Mouse (Mus musculus): ENCODE measurements at regions not wholly inside any gene's neighbourhood (a gene's known extent, or its start where the extent isn't known, plus 50 kb on each side); places are given as distances from the start of the nearest gene placed in this dataset.
"Not testable (repeated sequence)": the region's sequence is repeated elsewhere in the genome, so short reads cannot be mapped to it uniquely, and the experiment has no call there.

DNA sequence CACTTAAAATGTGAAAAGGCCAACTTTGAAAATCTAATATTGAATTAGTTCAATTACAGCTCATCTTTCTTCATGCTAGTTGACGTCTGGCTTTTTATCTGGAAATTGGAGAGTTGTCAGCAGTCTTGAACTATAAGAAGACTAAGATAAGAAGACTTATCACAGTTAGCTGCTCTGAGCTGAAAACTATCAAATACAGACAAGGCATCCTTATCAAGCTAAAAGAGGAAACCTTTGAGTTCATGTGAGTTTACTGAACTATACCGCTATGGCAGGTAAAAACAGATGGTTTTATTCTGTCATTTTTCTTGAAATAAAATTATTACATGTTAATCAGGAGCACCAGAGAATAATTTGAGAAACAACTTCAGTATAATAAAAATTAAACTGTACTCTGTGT lies 735.2 kb upstream of the Marcks start:
- in situ Hi-C loops (cut with MboI) = no loop called here

DNA sequence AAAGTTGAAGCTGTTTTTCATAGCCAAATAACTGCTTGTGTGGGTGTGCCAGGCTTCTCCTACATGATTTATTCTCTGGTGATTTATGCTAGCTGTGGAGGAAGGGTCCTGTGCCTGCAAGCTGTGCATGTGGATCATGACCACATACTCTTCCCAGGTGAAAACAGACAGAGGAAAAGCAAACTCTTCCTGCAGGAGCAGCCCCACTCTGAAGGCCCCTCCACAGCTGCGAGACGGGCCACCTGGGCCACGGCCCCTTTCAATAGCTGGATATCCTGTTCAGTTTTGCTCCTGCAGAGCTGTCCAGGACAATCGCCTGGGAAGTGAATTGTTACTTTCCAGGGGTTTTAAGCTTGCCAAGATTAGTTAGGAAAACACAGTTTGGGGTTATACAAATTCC lies 722.3 kb upstream of the Marcks start:
- in situ Hi-C loops (cut with MboI) = no loop called here

DNA sequence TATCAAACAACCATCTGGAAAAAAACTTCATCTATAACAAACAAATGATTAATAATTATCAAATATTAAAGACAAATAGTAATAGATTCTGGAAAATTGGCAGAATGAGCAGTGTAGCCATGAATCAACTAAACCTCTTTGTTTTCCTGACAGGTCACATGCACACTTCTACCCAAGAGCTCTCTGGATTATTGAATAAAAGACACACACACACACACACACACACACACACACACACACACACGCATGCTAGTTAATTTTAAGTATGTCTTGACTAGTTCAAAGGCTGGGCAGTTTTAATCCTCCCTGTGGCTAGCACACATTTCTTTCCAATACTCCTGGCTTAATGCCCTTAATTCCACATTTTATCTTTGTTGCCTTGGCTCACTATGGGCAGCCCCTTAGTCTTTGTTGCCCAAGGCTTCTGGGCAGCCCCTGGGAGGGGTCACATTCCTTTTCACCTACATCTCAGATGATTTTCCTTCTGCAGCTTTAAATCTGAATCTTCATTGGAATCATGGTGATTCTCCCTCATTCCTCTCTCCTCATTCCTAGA lies 710.6 kb upstream of the Marcks start:
- in situ Hi-C loops (cut with MboI) = no loop called here

DNA sequence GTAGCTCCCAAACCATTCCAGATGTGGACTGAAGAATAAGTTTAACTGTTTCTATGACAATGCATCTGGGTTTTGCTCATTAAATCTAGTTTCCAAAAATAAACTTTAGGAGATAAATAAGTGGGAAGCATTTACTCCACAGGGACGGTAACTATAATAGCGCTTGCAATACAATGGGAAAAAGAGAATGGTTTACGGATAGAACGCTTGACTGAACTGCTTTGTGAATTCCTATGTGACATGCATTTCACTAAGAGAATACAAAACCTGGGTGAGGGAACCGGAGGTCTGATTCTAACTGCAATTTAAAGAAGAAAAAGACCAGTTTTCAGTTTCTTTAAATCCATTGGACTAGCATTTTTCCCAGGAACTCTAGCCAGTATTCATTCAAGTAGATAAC lies 704.1 kb upstream of the Marcks start:
- in situ Hi-C loops (cut with MboI) = no loop called here

DNA sequence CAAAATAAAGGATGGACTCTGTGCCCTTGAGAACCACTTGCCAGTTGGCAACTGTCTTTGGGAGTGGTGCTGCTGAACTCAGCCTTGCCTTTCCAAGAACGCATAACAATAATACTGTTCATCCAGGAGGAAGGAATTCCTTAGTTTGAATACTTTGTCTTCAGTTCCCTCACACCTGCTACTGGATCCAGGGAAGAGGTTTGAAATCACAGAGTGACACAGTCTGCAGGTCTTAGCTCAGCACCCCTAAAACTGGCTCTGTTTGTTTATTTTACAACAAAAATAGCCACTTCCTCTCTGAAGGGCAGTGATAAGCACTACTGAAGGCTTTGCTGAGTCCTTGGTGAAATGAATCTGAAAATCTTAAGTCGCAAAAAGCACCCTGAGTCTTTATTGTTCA lies 703.1 kb upstream of the Marcks start:
- in situ Hi-C loops (cut with MboI) = no loop called here

DNA sequence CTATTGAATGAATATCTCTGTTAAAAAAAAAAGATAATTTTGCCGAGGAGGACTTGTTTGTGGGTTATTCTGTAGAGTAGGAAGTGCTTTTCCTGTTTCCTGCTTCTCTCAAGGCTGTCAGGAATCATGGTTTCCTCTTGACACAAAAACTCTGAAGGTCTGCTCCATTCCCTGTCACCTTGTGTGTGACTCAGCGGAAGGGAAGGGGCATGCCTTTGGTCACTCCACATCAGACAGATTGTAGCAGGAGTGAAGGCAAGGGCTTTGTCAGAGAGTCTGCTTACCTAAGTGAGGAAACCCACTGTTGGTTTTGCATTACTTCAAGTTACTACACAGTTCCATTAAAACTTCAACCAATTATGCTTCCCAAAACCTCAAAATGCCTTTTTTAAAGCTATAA lies 699.0 kb upstream of the Marcks start:
- in situ Hi-C loops (cut with MboI) = no loop called here

DNA sequence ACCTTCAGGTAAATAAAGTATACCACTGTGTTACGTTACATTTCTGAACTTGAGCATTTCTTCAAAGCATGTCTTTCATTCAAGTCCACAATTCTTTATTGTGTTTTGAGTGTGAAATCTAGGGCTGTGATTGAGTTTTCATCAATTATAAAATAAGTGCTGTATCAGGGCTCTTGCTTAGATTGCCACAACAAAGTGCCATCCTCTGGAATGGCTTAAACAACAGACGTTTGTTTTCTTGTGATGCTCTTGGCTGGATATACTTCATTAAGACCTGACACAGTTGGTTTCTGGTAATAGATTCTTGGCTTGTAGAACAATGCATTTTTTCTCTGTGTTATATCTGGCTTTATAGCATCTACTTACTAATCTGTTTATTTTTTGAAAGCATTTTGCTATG lies 674.3 kb upstream of the Marcks start:
- in situ Hi-C loops (cut with MboI) = no loop called here

DNA sequence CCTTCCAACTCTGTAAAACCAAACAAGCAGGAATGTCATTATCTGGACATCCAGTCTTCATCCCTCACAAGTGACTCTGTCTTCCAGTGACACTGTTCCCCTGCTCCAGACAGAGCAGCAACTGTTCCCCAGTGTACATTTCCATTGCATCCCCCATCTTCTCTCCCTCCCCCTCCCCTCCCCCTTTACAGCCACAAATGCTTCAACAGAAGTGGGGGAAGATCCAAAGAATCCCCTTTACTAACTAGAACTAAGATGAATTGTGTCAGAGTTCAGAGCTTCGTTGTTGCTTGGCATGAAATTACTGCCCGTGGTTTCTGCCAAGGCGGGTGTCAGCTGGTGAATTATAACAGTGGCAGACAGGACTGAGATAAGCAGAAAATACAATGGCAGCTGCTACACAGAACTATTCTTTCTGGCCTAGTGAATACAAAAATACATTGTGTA lies 673.7 kb upstream of the Marcks start:
- in situ Hi-C loops (cut with MboI) = no loop called here

DNA sequence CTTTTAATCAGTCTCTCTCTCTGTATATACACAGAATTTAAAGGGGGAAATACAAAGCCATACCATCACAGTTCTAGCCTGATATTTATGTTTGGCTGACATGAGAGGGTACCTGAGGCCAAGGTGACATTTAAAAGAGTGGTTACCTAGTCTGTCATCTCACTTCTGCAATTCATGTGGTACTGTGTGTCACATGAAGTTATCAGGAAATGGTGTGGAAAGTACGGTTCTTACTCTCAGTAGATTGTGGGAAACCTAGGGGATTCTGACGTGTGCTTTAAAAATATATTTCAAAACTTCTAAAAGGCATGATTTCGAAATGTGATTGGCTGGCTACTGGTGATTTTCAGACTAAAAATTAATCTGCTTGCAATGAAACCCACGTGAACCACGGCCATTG lies 673.1 kb upstream of the Marcks start:
- in situ Hi-C loops (cut with MboI) = no loop called here

DNA sequence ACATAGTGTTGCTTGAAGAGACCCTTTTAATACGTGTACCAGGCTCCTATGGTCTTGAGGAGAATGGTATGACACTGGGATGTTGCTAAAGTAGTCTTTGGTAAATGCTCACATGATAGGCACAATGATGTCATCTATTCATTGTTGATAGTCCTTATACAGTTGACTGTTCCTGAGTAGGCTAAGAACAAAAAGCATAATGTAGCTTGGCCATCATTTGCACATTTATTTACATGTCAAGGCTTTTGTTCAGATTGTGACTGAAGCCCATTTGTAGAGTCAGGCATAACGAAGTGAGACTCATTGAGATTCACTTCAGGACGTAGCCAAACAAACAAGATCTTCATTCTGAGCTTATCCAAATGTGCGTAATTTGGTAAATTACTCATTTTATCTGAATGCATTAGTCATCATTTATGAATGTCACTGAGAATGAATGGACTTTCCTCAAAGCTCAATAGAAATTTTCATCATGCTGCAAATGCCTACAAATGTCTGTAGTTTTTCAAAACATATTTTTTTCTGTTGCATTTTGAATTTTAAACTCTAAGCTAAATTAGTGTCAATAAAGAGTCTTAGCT lies 664.6 kb upstream of the Marcks start:
- in situ Hi-C loops (cut with MboI) = no loop called here

DNA sequence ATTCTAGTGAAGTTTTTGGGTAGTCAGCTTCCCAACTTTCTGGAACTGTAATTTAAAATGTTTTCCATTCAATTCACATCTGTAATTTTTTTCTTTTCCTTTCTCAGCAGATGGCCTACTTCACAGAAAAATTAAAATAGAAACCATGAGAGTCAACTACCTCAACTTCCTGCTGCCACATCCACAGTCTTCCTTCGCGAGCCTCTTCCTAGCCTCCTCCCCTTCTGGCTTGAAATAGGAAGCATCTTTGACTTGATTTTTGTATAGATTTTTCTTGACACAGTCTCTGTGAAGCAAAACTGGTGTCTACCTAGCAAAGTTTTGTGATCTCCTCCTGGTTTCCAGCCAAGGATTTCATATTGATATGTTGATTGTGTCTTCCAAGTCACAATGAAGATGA lies 660.7 kb upstream of the Marcks start:
- in situ Hi-C loops (cut with MboI) = loop anchor here (25.0 kb wide), 1 partner anchor 662 kb away; the partner anchor contains the start of gene Marcks

DNA sequence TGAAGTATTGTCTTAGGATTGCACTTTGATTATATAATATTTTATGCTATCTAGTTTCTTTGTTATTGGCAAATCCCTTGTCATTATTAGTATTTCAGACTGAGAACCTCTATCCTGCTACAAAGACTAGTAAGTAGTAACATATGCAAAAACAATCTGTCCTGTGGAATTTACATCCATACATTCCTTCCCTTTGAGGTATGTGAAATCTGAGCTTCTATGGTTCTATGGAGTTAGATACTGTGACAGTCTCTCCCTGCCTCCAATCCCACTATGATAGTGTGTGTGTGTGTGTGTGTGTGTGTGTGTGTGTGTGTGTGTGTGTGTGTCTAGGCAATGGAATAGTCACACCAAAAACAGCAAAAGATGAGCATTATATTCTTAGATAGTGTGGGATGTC lies 659.6 kb upstream of the Marcks start:
- in situ Hi-C loops (cut with MboI) = loop anchor here (25.0 kb wide), 1 partner anchor 661 kb away; the partner anchor contains the start of gene Marcks

DNA sequence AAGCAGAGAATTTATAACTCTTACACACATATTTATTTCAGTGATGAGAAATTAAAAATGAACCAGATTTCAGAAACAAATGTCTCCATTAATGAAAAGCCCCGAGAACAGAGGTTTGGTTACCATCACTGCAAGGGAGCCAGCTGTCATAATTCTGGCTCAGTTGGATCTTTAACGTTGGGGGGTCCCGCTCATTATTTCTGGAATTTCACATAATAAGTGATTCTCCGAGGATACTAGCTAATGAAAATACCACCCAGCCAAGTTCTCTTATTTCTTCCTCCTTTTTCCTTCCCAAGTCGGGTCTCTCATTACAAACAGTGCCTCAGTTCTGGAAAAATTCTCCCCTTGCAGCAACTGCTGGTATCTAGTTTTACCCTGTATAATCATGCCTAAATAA lies 659.0 kb upstream of the Marcks start:
- in situ Hi-C loops (cut with MboI) = loop anchor here (25.0 kb wide), 1 partner anchor 660 kb away; the partner anchor contains the start of gene Marcks

DNA sequence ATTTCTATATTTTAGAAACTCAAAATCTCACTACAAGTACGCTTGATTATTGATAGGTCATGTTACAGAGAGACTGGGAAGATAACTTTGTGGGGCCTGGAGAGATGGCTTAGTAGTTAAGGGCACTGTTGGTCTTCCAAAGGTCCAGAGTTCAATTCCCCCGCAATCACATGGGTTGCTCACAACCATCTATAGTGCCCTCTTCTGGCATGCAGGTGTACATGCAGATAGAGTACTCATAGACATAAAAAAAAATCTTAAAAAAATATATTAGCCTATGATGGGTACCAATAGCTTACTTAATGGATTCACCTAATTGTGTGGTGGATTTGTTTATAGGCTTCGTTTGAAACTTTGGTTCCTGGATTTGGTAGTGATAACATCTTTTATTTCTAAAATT lies 654.2 kb upstream of the Marcks start:
- in situ Hi-C loops (cut with MboI) = loop anchor here (25.0 kb wide), 1 partner anchor 656 kb away; the partner anchor contains the start of gene Marcks

DNA sequence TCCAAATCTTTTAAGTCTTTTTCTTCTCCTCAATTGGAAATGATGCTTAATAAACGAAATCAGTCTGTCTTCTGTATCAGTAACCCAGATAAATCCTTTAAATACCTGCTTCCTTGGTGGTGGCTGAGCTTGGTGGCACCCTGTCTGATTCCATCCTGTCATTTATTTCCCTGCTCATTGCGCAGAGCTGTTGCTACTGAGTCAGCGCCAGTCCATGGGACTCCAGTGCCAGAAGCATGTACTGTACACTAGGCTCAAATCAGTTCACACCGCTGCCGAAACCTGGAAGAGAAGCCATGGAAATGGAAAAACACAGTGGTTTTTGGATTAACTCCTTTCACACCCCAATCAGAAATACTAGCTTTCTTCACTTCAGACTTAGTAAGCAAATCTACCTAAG lies 649.3 kb upstream of the Marcks start:
- in situ Hi-C loops (cut with MboI) = loop anchor here (25.0 kb wide), 1 partner anchor 651 kb away; the partner anchor contains the start of gene Marcks

DNA sequence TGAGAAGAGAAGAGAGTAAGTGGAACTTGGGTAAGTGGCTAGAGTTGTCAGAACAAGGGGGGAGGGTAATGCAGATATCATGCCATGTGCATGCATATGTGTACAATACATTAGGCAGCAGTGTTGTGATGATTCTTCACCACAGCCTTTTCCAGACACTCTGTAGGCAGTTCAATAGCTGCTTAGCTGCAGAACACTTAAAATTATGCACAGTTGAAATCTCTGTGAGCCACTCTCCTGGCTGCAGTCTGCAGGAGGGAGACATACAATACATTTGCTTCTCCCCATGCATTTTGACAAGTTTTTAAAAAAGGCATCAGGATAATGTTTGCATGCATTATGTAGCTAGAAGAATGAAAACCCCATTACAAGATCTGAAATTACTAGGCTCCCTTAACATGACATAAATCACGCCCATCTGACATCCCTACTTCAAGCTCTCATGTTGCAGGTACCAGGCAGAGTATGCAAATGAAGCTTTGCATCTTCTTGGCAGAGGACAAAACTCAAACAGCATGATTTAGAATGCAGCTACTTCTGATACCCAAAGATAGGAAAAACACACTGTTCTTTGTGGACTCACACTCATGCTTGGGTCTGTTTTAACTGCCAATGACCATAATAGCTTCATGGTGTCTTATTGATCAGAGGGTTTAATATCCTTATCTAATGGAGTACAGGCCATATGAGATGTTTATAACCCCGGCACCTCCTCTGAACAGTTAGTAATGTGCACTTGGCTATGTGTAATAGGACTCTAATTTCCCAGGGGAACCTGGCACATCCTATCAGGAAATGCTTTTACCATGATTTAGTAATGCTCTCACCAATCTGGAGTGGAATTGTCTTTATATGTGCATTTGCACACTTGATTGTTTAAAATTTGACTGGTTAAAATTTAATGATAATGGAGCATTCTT lies 640.9 kb upstream of the Marcks start:
- in situ Hi-C loops (cut with MboI) = loop anchor here (25.0 kb wide), 1 partner anchor 642 kb away; the partner anchor contains the start of gene Marcks

DNA sequence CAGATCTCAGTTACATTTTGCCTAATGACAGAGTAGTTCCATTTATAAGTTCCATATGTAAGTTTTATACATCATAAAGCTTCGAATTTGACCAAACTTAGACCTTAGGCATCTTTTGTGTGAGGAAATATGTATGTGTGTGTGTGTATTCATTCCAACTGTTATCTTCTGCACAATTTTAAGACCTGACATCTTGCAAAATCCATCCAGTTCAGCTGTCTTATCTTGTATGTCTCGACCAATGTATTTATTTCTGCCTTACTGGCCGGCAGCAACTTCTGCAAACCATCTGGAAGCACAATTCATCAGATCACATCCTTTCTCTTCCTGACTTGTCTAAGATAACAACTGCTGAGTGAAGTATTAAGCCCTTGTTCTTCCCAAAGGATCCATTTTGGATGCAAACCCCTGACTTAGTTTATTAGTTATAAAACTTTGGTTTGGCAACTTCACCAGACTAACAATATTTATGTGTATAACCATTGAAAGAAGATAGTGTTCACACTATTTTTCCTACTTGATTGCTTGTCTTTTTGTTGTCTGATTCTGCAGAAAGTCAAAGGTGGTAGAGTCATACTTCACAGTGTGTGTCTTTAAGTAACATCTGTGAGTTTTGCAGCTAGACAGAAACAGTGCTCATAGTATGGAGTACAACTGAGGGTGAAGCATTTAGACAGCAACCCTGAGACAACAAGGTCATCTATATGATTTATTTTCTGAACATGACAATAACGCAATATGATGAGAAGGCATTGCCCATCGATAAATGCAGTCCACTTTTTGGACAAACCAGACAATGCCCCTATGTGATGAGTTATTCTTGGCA lies 622.0 kb upstream of the Marcks start:
- in situ Hi-C loops (cut with MboI) = no loop called here

DNA sequence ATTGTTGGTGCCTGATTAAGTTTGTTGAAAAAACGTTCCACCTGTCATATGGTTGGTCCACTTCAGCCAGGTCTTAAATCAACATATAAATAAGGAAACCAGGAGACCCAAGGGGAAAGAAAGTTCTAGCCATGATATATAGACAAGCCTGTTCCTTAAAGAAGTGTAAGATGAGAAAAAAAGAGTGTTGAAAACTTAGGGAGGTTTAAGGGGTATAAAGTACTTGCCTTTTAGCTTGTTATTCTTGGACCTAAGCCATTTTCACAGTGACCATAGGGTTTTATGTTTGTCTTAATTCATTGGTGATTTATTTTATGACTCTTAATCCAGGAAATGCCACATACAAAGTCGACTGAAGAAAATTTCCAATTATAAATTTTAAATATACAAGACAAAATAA lies 602.9 kb upstream of the Marcks start:
- in situ Hi-C loops (cut with MboI) = no loop called here

DNA sequence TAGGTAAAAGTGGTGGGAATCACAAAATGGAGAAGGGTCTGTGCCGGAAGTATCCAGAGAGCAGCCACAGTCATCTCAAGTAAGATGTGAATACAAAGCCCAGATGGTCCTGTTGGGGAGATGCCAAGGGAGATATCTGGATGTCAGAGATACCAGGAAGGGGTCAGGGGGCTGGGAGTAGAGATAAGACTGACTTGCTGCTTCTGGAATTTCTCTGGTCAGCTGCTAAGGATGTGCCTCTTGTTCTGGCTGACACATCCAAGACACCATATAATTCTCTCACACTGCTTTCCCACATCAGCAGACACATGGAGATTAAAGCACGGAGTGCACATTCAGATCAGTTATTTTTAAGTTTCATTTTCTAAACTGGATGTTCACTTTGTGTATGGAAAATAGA lies 600.3 kb upstream of the Marcks start:
- in situ Hi-C loops (cut with MboI) = no loop called here

DNA sequence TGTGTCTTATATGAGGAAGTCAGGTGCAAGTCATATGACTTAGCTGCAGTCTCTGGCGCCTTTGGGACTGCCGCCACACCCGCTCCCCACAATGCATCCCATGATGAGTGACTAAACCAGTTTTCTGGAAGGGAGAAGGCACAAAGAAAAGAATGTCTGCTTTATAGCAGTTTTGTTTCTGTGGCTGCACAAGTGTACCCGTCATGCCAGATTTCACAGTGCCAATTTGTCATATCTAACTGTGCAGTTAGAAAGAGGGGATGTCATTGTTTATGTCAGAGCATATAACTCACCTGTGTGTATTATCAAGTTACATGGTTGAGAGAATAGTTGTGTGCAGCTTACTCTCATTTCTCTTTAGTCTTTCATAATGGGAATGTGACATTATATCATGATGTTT lies 586.9 kb upstream of the Marcks start:
- in situ Hi-C loops (cut with MboI) = no loop called here

DNA sequence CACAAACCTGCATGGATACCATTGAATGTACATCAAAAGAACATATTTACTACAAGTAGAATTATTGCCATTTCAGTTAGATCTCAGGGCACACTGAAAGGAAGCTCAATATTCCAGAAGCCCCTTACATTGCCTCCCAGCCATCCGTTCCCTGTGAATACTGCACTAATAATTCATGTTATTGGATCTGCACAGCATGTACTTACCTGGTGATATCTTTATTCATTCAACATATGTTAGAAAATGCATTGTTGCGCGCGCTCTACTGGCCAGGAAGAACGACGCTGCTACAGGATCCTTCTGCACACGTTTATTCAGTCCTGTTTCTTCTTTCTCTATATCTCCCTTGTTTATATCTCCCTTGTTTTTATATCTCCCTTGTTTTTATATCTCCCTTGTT lies 586.3 kb upstream of the Marcks start:
- in situ Hi-C loops (cut with MboI) = not testable (repeated sequence)

DNA sequence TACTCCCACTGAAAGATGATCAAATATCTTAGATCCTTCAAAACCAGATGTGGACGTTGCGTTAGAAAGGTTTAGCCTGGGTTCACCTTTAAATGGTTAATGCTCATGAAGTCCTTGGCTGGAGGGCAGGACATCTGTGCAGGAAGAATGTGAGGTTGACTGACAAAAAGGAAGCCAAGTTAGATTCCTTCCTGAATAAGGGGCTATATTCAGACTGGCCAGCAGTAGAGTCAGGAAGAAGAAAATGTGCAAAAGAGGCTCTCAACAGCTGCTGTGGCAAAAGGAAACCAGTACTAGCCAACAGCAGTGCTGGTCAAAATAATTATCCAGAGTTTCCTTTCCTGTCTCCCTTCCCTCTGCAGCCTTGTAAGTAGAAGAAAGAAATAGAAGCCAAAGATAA lies 582.0 kb upstream of the Marcks start:
- in situ Hi-C loops (cut with MboI) = no loop called here
